Mouse (Mus musculus): ENCODE data around the gene Slc39a10. TPM values are rescaled to one million over a fixed set of nuclear protein-coding genes. Genes with fewer than 3 reads are reported as not detected.
A peak's percentile ranks its signal among the peaks of the same experiment; 100 is the strongest.

The Slc39a10 gene
- polyA plus RNA-seq, 1 experiment, result 65.8 TPM

DNA sequence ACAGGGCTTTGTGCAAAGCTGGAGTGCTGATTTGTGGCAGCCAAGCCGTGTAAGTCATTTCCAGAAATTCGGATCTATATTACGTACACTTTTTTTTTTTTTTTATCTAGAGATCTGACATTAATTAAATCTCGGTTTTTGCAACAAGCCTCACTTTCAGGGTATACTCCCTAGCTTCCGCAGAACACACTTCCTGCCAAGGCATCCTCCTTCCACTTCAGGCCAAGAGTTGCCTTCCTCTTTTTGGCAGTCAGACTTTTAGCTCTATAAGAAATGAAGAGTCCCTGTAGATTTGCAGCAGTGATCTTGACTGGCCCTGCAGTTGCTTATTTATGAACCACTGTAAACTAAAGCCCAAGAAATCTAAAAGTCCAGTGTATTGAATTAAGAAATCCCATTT is 13.1 kb upstream of the Slc39a10 start:
- DNase-seq (ENCODE audit: low read depth), result peak; percentile 8

DNA sequence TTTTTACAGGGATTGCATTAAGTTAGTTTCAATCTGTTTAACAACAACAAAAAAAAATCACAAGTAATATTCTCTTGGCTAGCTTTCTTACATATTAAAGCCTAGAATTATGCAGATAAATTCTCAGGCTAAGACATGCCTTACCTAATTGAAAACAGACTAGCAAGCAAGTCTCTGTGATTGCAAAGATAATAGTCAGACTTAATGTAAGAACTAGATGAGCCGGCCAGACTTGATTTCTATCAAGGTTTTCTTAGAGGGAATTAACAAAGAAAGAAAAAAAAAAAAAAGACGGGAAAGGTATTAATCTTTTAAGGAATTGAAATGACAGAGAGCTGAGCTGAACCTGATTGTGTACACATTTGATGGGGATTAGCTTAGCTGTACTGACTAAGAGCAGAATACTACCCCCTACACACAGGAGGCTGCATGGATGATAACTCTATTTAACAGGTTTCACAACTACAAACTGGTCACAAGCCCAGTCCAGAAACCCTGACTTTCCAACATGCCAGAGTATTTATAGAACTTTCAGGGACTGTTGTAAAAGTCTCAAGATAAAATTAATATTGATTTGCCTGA is 9.5 kb upstream of the Slc39a10 start:
- DNase-seq (ENCODE audit: low read depth), result no peak
- TF ChIP-seq POLR2A (IDR thresholded peaks at IDR 0.05; ENCODE audit: borderline replicate concordance, extremely low read depth, insufficient read depth, insufficient read length, poor library complexity, severe bottlenecking) (no peak), CTCF (IDR thresholded peaks at IDR 0.05; ENCODE audit: borderline replicate concordance, extremely low read depth, insufficient read depth, insufficient read length) (no peak)

More for the DNA sequence above, 13.1 kb upstream of the Slc39a10 start:
- no peak for TF ChIP-seq CTCF (IDR thresholded peaks at IDR 0.05; ENCODE audit: borderline replicate concordance, extremely low read depth, insufficient read depth, insufficient read length)
- no peak for TF ChIP-seq POLR2A (IDR thresholded peaks at IDR 0.05; ENCODE audit: borderline replicate concordance, extremely low read depth, insufficient read depth, insufficient read length, poor library complexity, severe bottlenecking)

DNA sequence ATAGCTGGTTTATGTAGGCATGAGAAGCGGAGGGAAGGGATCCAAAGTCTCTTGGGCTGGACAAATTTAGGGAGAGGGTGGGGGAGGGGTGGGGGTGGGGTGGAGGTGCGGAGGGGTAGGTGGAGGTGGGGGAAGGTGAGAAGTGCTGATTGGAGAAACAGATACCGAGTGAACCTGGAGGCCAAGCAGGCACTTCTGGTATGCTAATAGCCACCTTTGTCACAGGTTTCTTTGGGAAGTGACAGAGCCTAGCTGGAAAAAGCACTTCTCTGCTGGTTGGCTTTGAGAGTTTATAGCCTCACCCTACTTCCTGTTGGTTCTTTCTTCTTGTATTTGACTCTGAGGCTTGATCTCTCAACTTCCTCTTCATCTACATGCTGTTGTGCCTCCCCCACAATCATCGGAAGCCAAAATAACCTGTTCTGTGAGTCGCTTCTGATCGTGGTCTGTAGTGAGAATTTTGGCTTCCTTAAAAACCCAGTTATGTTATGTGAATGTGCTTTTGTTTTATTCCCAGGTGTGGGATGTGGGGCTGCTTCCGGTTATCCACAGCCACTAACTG is 1.7 kb upstream of the Slc39a10 start:
- no peak for DNase-seq (ENCODE audit: low read depth)
- TF ChIP-seq CTCF (IDR thresholded peaks at IDR 0.05; ENCODE audit: borderline replicate concordance, extremely low read depth, insufficient read depth, insufficient read length), result no peak
- TF ChIP-seq POLR2A (IDR thresholded peaks at IDR 0.05; ENCODE audit: borderline replicate concordance, extremely low read depth, insufficient read depth, insufficient read length, poor library complexity, severe bottlenecking), result no peak

DNA sequence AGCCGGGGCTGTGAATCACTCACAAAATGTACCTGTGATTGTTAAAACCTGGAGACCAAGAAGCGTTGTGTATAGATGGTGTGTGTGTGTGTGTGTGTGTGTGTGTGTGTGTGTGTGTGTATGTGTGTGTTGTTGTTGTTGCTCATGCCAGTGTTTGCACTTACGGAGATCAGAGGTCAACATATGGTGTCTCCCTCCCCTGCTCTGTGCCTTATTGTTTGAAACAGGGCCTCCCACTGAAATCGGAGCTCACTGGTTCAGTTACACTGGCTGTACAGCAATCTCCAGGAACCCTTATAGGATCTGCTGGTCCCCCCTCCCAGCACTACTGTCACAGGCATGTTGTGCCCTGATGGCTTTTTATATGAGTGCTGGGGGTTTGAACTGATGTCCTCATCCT is 3.9 kb downstream of the Slc39a10 start:
- no peak for TF ChIP-seq CTCF (IDR thresholded peaks at IDR 0.05; ENCODE audit: borderline replicate concordance, extremely low read depth, insufficient read depth, insufficient read length)
- no peak for TF ChIP-seq POLR2A (IDR thresholded peaks at IDR 0.05; ENCODE audit: borderline replicate concordance, extremely low read depth, insufficient read depth, insufficient read length, poor library complexity, severe bottlenecking)
- no peak for DNase-seq (ENCODE audit: low read depth)

DNA sequence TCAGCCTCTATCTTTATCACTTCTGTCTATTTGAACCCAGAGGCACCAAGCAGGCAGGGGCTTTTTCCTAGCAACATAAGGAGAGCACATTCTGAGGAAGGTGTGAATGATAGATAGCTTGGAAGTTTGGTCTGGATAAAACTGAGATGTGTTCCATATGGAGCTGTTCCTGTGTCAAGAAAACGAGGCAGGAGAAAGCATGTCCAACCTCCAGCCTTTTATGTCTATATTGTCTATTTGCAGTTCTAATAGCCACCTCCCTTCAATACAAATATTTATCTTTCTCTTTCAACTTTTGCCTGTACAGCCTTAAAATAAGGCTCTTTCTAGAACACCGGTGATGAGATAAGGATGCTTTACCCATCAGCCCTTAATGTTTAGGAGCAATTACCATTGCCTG is 4.3 kb downstream of the Slc39a10 start:
- no peak for TF ChIP-seq CTCF (IDR thresholded peaks at IDR 0.05; ENCODE audit: borderline replicate concordance, extremely low read depth, insufficient read depth, insufficient read length)
- no peak for TF ChIP-seq POLR2A (IDR thresholded peaks at IDR 0.05; ENCODE audit: borderline replicate concordance, extremely low read depth, insufficient read depth, insufficient read length, poor library complexity, severe bottlenecking)
- no peak for DNase-seq (ENCODE audit: low read depth)

DNA sequence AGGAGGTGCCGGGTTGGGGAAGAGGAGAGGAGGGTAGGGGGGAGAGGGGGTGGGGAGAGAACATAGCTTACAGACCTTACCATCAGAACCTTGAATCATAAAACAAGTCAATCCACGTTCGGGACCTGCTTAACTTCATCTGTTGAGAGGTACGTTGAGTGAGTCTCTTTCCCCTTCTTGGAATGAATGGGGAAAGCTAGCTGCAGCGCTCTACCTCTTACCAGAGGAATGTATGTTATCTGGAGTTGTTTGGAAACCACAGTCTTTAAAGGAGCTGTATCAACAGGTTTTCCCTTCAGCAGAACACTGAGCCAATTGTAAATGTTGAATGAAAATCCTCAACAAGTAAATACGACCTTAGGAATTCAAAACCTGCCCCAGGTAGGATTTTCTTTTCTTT is 4.7 kb downstream of the Slc39a10 start:
- TF ChIP-seq CTCF (IDR thresholded peaks at IDR 0.05; ENCODE audit: borderline replicate concordance, extremely low read depth, insufficient read depth, insufficient read length), result no peak
- no peak for TF ChIP-seq POLR2A (IDR thresholded peaks at IDR 0.05; ENCODE audit: borderline replicate concordance, extremely low read depth, insufficient read depth, insufficient read length, poor library complexity, severe bottlenecking)
- no peak for DNase-seq (ENCODE audit: low read depth)

DNA sequence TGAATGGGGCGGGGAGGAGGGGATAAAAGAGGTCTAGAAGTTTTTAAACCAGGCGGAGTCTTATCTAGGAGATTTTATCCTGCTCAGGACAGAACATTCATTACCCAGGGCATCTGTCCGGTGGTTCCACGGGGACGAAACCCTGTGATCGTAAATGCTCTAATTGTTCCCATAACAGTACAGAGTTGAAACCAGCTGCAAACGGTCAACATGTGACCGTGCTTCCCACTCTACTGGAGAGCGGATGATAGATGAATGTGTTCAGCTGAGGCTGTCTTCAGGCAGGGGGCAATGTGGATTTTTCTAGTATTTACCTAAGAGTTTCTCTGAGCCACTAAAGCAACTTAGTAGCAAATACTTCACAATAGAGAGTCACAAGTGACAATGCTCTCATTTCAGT is 6.6 kb downstream of the Slc39a10 start:
- TF ChIP-seq CTCF (IDR thresholded peaks at IDR 0.05; ENCODE audit: borderline replicate concordance, extremely low read depth, insufficient read depth, insufficient read length), result no peak
- TF ChIP-seq POLR2A (IDR thresholded peaks at IDR 0.05; ENCODE audit: borderline replicate concordance, extremely low read depth, insufficient read depth, insufficient read length, poor library complexity, severe bottlenecking), result no peak
- peak; percentile 3 for DNase-seq (ENCODE audit: low read depth)

DNA sequence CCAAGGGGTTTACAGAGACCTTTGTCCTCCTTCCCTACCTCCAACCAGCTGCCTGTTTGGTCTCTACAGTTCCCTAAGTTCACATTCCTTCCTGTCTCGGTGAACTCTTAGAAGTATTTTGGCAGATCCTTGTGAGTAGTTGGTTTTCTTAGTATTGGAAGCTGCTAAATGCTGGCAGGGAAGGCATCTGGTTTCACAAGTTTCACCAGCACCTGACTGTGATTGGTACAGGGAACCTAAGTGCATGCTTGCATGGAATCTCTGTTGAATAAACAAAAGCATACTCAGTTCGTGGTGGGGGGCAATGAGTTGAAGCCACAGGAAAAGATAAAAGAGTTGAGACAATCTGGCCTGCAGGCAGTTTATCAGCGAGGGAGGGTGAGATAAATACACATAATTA is 7.4 kb downstream of the Slc39a10 start:
- DNase-seq (ENCODE audit: low read depth), result peak; percentile 23
- no peak for TF ChIP-seq CTCF (IDR thresholded peaks at IDR 0.05; ENCODE audit: borderline replicate concordance, extremely low read depth, insufficient read depth, insufficient read length)
- TF ChIP-seq POLR2A (IDR thresholded peaks at IDR 0.05; ENCODE audit: borderline replicate concordance, extremely low read depth, insufficient read depth, insufficient read length, poor library complexity, severe bottlenecking), result no peak

DNA sequence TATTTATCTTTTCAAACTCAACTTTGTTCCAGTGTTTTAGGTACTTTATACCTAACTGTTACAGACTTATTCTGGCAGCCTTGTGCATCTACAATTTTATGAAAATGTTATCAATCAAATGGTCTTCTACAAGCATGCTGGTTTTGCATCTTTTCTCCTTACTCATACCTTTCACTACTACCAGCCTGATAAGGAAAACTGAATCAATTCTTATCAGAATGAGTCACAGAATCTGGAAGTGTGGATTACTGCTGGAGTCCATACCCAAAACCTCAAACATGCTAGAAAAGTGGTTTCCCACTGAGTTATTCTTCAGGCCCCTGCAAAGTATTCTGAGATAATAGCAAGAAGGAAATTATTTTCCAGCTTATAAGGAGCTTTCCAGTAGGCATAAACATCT is 12.7 kb downstream of the Slc39a10 start:
- TF ChIP-seq POLR2A (IDR thresholded peaks at IDR 0.05; ENCODE audit: borderline replicate concordance, extremely low read depth, insufficient read depth, insufficient read length, poor library complexity, severe bottlenecking) (no peak), CTCF (IDR thresholded peaks at IDR 0.05; ENCODE audit: borderline replicate concordance, extremely low read depth, insufficient read depth, insufficient read length) (no peak)
- DNase-seq (ENCODE audit: low read depth), result no peak

DNA sequence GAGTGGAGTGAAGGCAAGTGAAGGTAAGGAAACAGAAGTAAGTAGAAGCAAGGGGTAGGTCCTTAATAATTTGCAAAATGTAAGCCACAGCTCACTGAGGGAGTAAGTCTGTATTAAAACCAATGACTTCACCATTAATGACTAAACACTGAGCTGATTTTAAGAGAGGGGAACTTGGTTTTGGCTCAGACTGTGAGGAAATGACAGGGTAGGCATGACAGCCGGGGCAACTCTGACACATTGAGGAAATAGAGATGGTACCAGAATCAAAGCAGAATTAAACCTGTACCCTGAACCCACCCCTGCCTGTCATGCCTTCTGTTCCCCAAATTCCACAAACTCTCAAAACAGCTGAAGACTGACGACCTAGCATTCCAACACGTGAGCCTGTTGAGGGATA is 18.9 kb downstream of the Slc39a10 start:
- TF ChIP-seq POLR2A (IDR thresholded peaks at IDR 0.05; ENCODE audit: borderline replicate concordance, extremely low read depth, insufficient read depth, insufficient read length, poor library complexity, severe bottlenecking) (no peak), CTCF (IDR thresholded peaks at IDR 0.05; ENCODE audit: borderline replicate concordance, extremely low read depth, insufficient read depth, insufficient read length) (no peak)
- no peak for DNase-seq (ENCODE audit: low read depth)

DNA sequence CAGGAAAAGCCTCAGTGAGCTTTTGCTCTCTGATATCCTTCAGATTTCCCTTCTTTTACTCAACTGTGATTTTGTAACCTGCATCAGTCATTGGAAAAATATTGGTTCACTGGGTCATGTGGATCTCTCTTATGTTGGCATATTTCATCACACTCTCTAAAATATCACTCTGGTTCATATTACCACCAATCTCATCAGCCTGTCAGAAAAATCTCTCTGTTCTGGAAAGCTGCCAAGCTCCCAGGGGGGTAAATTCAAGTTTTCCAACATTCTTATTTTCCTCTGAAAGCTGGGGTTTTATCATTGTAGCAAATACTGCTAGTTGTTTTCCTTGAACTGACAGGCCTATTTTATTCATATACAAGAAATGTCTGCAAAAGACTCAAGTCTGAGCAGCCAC is 22.9 kb downstream of the Slc39a10 start:
- DNase-seq (ENCODE audit: low read depth), result peak; percentile 12
- TF ChIP-seq CTCF (IDR thresholded peaks at IDR 0.05; ENCODE audit: borderline replicate concordance, extremely low read depth, insufficient read depth, insufficient read length) (no peak), POLR2A (IDR thresholded peaks at IDR 0.05; ENCODE audit: borderline replicate concordance, extremely low read depth, insufficient read depth, insufficient read length, poor library complexity, severe bottlenecking) (no peak)

DNA sequence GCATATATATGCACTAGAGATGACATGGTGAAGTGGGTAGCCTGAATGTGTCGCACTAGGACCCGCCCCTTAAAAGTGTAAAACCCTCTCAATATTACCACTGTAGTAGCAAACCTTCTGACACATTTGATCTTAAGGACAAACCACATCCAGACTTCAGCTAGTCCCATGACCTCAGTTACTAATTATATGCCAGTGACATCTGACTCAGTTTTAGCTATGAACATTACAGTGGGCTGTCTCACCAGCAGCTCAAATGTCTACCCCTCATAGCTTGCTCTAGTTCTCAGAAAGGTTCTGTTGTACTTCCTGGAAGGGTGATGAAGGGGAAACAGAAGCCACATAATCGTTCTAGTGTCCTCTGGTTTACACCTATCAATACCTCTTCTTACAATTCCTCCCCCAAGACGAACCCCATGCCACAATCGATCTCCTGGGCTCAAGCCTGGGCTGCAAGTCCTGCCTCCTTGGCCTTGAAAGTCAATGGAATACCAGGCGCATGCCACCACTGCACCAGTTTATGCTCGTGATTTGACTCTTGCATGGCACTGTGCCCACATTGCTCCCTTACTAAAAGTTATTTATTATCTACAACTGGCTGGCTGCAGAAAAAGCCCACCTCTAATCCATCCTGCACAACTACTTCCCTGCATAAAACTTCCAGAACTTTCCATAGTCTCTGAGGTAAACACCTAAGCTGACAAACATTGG is 28.3 kb downstream of the Slc39a10 start:
- no peak for DNase-seq (ENCODE audit: low read depth)
- TF ChIP-seq CTCF (IDR thresholded peaks at IDR 0.05; ENCODE audit: borderline replicate concordance, extremely low read depth, insufficient read depth, insufficient read length) (no peak), POLR2A (IDR thresholded peaks at IDR 0.05; ENCODE audit: borderline replicate concordance, extremely low read depth, insufficient read depth, insufficient read length, poor library complexity, severe bottlenecking) (no peak)

Data from brain, embryonic 14.5 days (tissue).